Mouse (Mus musculus): ENCODE measurements around the gene Gm20388. TPM values are rescaled to one million over a fixed set of nuclear protein-coding genes. Genes with fewer than 3 reads are reported as not detected.

Gm20388 gene
- polyA plus RNA-seq, 1 experiment from 2014 or later, result 7.4 TPM

- peaks cover 13% of the 10 kb centered on the region for H3K4me1 ChIP-seq (ENCODE audit: control insufficient read depth, insufficient read depth, low read length)
- no peak overlapping the region for H3K9ac ChIP-seq (ENCODE audit: low read length)
- WGBS, result 42% methylated on average over 12 of the region's 12 CpGs
- H3K9me3 ChIP-seq (replicated peaks; ENCODE audit: control insufficient read depth, low read length), result no peaks in the 10 kb centered on the region
- H3K36me3 ChIP-seq (ENCODE audit: control insufficient read depth, insufficient read depth, low read length), result peaks cover 8% of the 10 kb centered on the region; the same call in 1 of the 2 replicates
- peak overlapping the region; percentile 7; the same call in 1 of the 2 replicates for H3K27ac ChIP-seq (ENCODE audit: low read length)
- H3K4me2 ChIP-seq (ENCODE audit: low read depth, low read length), result no peak overlapping the region
- H3K4me3 ChIP-seq (replicated peaks; ENCODE audit: low read length), result no peak overlapping the region
- ATAC-seq (ENCODE audit: insufficient read depth, low FRiP score), result no peak
- no peaks in the 10 kb centered on the region for H3K27me3 ChIP-seq (ENCODE audit: control insufficient read depth, insufficient read depth, low read length)
Observed at GRCm38 (mm10) chr8:124321227-124321840, 4410.7 kb downstream of the Gm20388 start.

- Histone ChIP-seq H3K4me3 (replicated peaks; ENCODE audit: low read length) (no peak overlapping the region), H3K27ac (ENCODE audit: low read length) (no peak overlapping the region), H3K9ac (ENCODE audit: low read length) (no peak overlapping the region), H3K4me2 (ENCODE audit: low read depth, low read length) (no peak overlapping the region), H3K27me3 (ENCODE audit: control insufficient read depth, insufficient read depth, low read length) (no peaks in the 10 kb centered on the region), H3K36me3 (ENCODE audit: control insufficient read depth, insufficient read depth, low read length) (peaks cover 8% of the 10 kb centered on the region; the same call in 1 of the 2 replicates), H3K4me1 (ENCODE audit: control insufficient read depth, insufficient read depth, low read length) (peaks cover 7% of the 10 kb centered on the region), H3K9me3 (replicated peaks; ENCODE audit: control insufficient read depth, low read length) (no peaks in the 10 kb centered on the region)
- WGBS, result 80% methylated on average over 14 of the region's 14 CpGs
- ATAC-seq (ENCODE audit: insufficient read depth, low FRiP score), result no peak
Observed at GRCm38 (mm10) chr8:124323356-124323755, 4412.7 kb downstream of the Gm20388 start.

- Histone ChIP-seq H3K4me1 (ENCODE audit: control insufficient read depth, insufficient read depth, low read length) (no peaks in the 10 kb centered on the region), H3K27me3 (ENCODE audit: control insufficient read depth, insufficient read depth, low read length) (no peaks in the 10 kb centered on the region), H3K4me3 (replicated peaks; ENCODE audit: low read length) (no peak overlapping the region), H3K9ac (ENCODE audit: low read length) (no peak overlapping the region), H3K27ac (ENCODE audit: low read length) (no peak overlapping the region), H3K4me2 (ENCODE audit: low read depth, low read length) (no peak overlapping the region), H3K9me3 (replicated peaks; ENCODE audit: control insufficient read depth, low read length) (no peaks in the 10 kb centered on the region), H3K36me3 (ENCODE audit: control insufficient read depth, insufficient read depth, low read length) (peaks cover 12% of the 10 kb centered on the region)
- WGBS, result 65% methylated on average over 7 of the region's 7 CpGs
- ATAC-seq (ENCODE audit: insufficient read depth, low FRiP score), result no peak
Observed at GRCm38 (mm10) chr8:124328259-124328658, 4417.6 kb downstream of the Gm20388 start.

- H3K4me2 ChIP-seq (ENCODE audit: low read depth, low read length), result no peak overlapping the region
- no peak overlapping the region for H3K4me3 ChIP-seq (replicated peaks; ENCODE audit: low read length)
- peaks cover 11% of the 10 kb centered on the region; the same call in 1 of the 2 replicates for H3K36me3 ChIP-seq (ENCODE audit: control insufficient read depth, insufficient read depth, low read length)
- H3K9ac ChIP-seq (ENCODE audit: low read length), result no peak overlapping the region
- no peak overlapping the region for H3K27ac ChIP-seq (ENCODE audit: low read length)
- H3K27me3 ChIP-seq (ENCODE audit: control insufficient read depth, insufficient read depth, low read length), result no peaks in the 10 kb centered on the region
- no peak for ATAC-seq (ENCODE audit: insufficient read depth, low FRiP score)
- WGBS, result 76% methylated on average over 10 of the region's 10 CpGs
- no peaks in the 10 kb centered on the region for H3K9me3 ChIP-seq (replicated peaks; ENCODE audit: control insufficient read depth, low read length)
- H3K4me1 ChIP-seq (ENCODE audit: control insufficient read depth, insufficient read depth, low read length), result no peaks in the 10 kb centered on the region
Observed at GRCm38 (mm10) chr8:124329690-124330089, 4419.0 kb downstream of the Gm20388 start.

GRCm38 (mm10) chr8:124330433-124330832 is 4419.8 kb downstream of the Gm20388 start:
- no peaks in the 10 kb centered on the region for H3K4me1 ChIP-seq (ENCODE audit: control insufficient read depth, insufficient read depth, low read length)
- H3K9ac ChIP-seq (ENCODE audit: low read length), result no peak overlapping the region
- no peak overlapping the region for H3K4me3 ChIP-seq (replicated peaks; ENCODE audit: low read length)
- H3K27ac ChIP-seq (ENCODE audit: low read length), result no peak overlapping the region
- no peaks in the 10 kb centered on the region for H3K27me3 ChIP-seq (ENCODE audit: control insufficient read depth, insufficient read depth, low read length)
- H3K36me3 ChIP-seq (ENCODE audit: control insufficient read depth, insufficient read depth, low read length), result peaks cover 9% of the 10 kb centered on the region; the same call in 1 of the 2 replicates
- H3K4me2 ChIP-seq (ENCODE audit: low read depth, low read length), result no peak overlapping the region
- no peak for ATAC-seq (ENCODE audit: insufficient read depth, low FRiP score)
- H3K9me3 ChIP-seq (replicated peaks; ENCODE audit: control insufficient read depth, low read length), result no peaks in the 10 kb centered on the region
- 58% methylated on average over 3 of the region's 3 CpGs for WGBS

GRCm38 (mm10) chr8:124331094-124331493 is 4420.5 kb downstream of the Gm20388 start:
- H3K36me3 ChIP-seq (ENCODE audit: control insufficient read depth, insufficient read depth, low read length), result peaks cover 9% of the 10 kb centered on the region; the same call in 1 of the 2 replicates
- no peak overlapping the region for H3K4me3 ChIP-seq (replicated peaks; ENCODE audit: low read length)
- ATAC-seq (ENCODE audit: insufficient read depth, low FRiP score), result no peak
- H3K4me1 ChIP-seq (ENCODE audit: control insufficient read depth, insufficient read depth, low read length), result no peaks in the 10 kb centered on the region
- H3K4me2 ChIP-seq (ENCODE audit: low read depth, low read length), result no peak overlapping the region
- no peaks in the 10 kb centered on the region for H3K9me3 ChIP-seq (replicated peaks; ENCODE audit: control insufficient read depth, low read length)
- no peak overlapping the region for H3K9ac ChIP-seq (ENCODE audit: low read length)
- no peak overlapping the region for H3K27ac ChIP-seq (ENCODE audit: low read length)
- no peaks in the 10 kb centered on the region for H3K27me3 ChIP-seq (ENCODE audit: control insufficient read depth, insufficient read depth, low read length)
- 84% methylated on average over 3 of the region's 3 CpGs for WGBS

- Histone ChIP-seq H3K9ac (ENCODE audit: low read length) (no peak overlapping the region), H3K27ac (ENCODE audit: low read length) (no peak overlapping the region), H3K36me3 (ENCODE audit: control insufficient read depth, insufficient read depth, low read length) (peaks cover 9% of the 10 kb centered on the region; the same call in 1 of the 2 replicates), H3K9me3 (replicated peaks; ENCODE audit: control insufficient read depth, low read length) (no peaks in the 10 kb centered on the region), H3K4me1 (ENCODE audit: control insufficient read depth, insufficient read depth, low read length) (no peaks in the 10 kb centered on the region), H3K4me2 (ENCODE audit: low read depth, low read length) (no peak overlapping the region), H3K4me3 (replicated peaks; ENCODE audit: low read length) (no peak overlapping the region), H3K27me3 (ENCODE audit: control insufficient read depth, insufficient read depth, low read length) (no peaks in the 10 kb centered on the region)
- 80% methylated on average over 11 of the region's 11 CpGs for WGBS
- ATAC-seq (ENCODE audit: insufficient read depth, low FRiP score), result no peak
Observed at GRCm38 (mm10) chr8:124331706-124332105, 4421.1 kb downstream of the Gm20388 start.

GRCm38 (mm10) chr8:124336302-124336701 is 4425.7 kb downstream of the Gm20388 start:
- no peak for ATAC-seq (ENCODE audit: insufficient read depth, low FRiP score)
- no peaks in the 10 kb centered on the region for H3K9me3 ChIP-seq (replicated peaks; ENCODE audit: control insufficient read depth, low read length)
- 95% methylated on average over 13 of the region's 13 CpGs for WGBS

GRCm38 (mm10) chr8:124339742-124340141 is 4429.1 kb downstream of the Gm20388 start:
- no peak for ATAC-seq (ENCODE audit: insufficient read depth, low FRiP score)
- no peak overlapping the region for H3K4me3 ChIP-seq (replicated peaks; ENCODE audit: low read length)
- H3K9me3 ChIP-seq (replicated peaks; ENCODE audit: control insufficient read depth, low read length), result no peaks in the 10 kb centered on the region
- no peaks in the 10 kb centered on the region for H3K27me3 ChIP-seq (ENCODE audit: control insufficient read depth, insufficient read depth, low read length)
- 85% methylated on average over 3 of the region's 3 CpGs for WGBS
- no peak overlapping the region for H3K27ac ChIP-seq (ENCODE audit: low read length)
- peaks cover 6% of the 10 kb centered on the region; the same call in 1 of the 2 replicates for H3K36me3 ChIP-seq (ENCODE audit: control insufficient read depth, insufficient read depth, low read length)
- H3K4me1 ChIP-seq (ENCODE audit: control insufficient read depth, insufficient read depth, low read length), result no peaks in the 10 kb centered on the region
- no peak overlapping the region for H3K9ac ChIP-seq (ENCODE audit: low read length)
- H3K4me2 ChIP-seq (ENCODE audit: low read depth, low read length), result no peak overlapping the region

More at GRCm38 (mm10) chr8:124336302-124336701, 4425.7 kb downstream of the Gm20388 start:
- Histone ChIP-seq H3K4me1 (ENCODE audit: control insufficient read depth, insufficient read depth, low read length) (no peaks in the 10 kb centered on the region), H3K9ac (ENCODE audit: low read length) (no peak overlapping the region), H3K4me3 (replicated peaks; ENCODE audit: low read length) (no peak overlapping the region), H3K36me3 (ENCODE audit: control insufficient read depth, insufficient read depth, low read length) (peaks cover 11% of the 10 kb centered on the region; the same call in 1 of the 2 replicates), H3K27ac (ENCODE audit: low read length) (no peak overlapping the region), H3K4me2 (ENCODE audit: low read depth, low read length) (no peak overlapping the region), H3K27me3 (ENCODE audit: control insufficient read depth, insufficient read depth, low read length) (no peaks in the 10 kb centered on the region)
